Mouse (Mus musculus) C2C12 (cell line): ENCODE results near the gene 4930432M17Rik. TPM values are rescaled to one million over a fixed set of nuclear protein-coding genes. Genes with fewer than 3 reads are reported as not detected.

Experiments used
- H3K27me3 ChIP-seq: one replicate; pipeline ENCODE4 v1.6.1; 2011; ENCODE audit not compliant: control insufficient read depth, insufficient read depth, insufficient read length
- H3K36me3 ChIP-seq: one replicate; pipeline ENCODE4 v1.6.1; 2011; ENCODE audit not compliant: control insufficient read depth, insufficient read depth
- H3K4me3 ChIP-seq: one replicate; pipeline ENCODE4 v1.5.1; 2011; ENCODE audit warnings: mild to moderate bottlenecking, control low read depth; ENCODE audit not compliant: poor library complexity, insufficient read depth, severe bottlenecking
- H3K79me2 ChIP-seq: one replicate; pipeline ENCODE4 v1.6.1; 2011; ENCODE audit not compliant: control insufficient read depth, insufficient read depth
- H3K79me3 ChIP-seq: one replicate; pipeline ENCODE4 v1.6.1; 2011; ENCODE audit warnings: low read depth, control low read depth
- H3ac ChIP-seq: one replicate; pipeline ENCODE3; 2011; ENCODE audit warnings: low read depth; ENCODE audit not compliant: control insufficient read depth, insufficient read length
- CEBPB ChIP-seq: IDR thresholded peaks from one replicate; pipeline ENCODE4 v1.6.1; 2011; ENCODE audit warnings: low read depth, mild to moderate bottlenecking, control low read depth, moderate library complexity
- CTCF ChIP-seq: IDR thresholded peaks from one replicate; pipeline ENCODE4 v1.5.1; 2011; ENCODE audit not compliant: control insufficient read depth, insufficient read depth, insufficient read length
- FOSL1 ChIP-seq: IDR thresholded peaks from one replicate; pipeline ENCODE4 v1.8.0; 2011; ENCODE audit warnings: mild to moderate bottlenecking, low read length; ENCODE audit not compliant: poor library complexity, insufficient read depth, severe bottlenecking
- MAX ChIP-seq: IDR thresholded peaks from one replicate; pipeline ENCODE4 v1.6.1; 2011; ENCODE audit warnings: mild to moderate bottlenecking, control low read depth
- MYOD1 ChIP-seq: IDR thresholded peaks from one replicate; pipeline ENCODE4 v1.6.1; 2011; ENCODE audit warnings: low read depth; ENCODE audit not compliant: control insufficient read depth, insufficient read length
- MYOG ChIP-seq: IDR thresholded peaks from one replicate; pipeline ENCODE4 v1.6.1; 2011; ENCODE audit not compliant: control insufficient read depth, insufficient read length; ENCODE audit errors: extremely low read depth
- USF1 ChIP-seq: IDR thresholded peaks from one replicate; pipeline ENCODE4 v1.6.1; 2011; ENCODE audit warnings: low read depth, mild to moderate bottlenecking, control low read depth, moderate library complexity
- polyA plus RNA-seq: library from polyadenylated mRNA; unstranded; fragments of >200 nt; fragmentation: generic; extraction: Trizol; gene quantifications from one replicate; pipeline ENCODE4 v1.2.1, GENCODE M21; 2012; ENCODE audit warnings: missing spikeins

The 4930432M17Rik gene
- polyA plus RNA-seq, 1 experiment: not detected

DNA sequence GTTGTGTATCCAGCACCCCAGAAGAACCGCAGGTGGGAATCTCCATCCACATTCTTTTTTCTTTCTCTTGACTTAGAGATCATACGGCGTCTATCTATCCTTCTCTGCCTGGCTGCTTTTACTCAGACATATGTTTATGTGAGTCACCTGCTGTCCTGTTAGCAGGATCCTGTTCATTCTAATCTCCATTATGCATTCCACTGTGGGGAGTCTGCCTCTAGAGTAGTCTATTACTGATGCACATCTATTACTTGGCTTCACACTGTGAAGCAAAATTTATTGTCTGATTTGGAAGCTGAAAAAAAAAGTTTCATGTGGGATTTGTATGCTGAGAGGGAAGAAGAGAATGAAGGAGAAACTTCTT is 33.3 kb downstream of the 4930432M17Rik start:
- Histone ChIP-seq H3K36me3 (no peaks in the 10 kb centered on the region), H3K27me3 (no peaks in the 10 kb centered on the region), H3K79me3 (no peaks in the 10 kb centered on the region), H3ac (no peak overlapping the region), H3K79me2 (no peaks in the 10 kb centered on the region), H3K4me3 (no peak overlapping the region)
- TF ChIP-seq CEBPB: no peak
- TF ChIP-seq FOSL1: no peak
- TF ChIP-seq USF1: no peak
- no peak for TF ChIP-seq CTCF
- TF ChIP-seq MYOG: no peak
- no peak for TF ChIP-seq MYOD1
- TF ChIP-seq MAX: no peak

DNA sequence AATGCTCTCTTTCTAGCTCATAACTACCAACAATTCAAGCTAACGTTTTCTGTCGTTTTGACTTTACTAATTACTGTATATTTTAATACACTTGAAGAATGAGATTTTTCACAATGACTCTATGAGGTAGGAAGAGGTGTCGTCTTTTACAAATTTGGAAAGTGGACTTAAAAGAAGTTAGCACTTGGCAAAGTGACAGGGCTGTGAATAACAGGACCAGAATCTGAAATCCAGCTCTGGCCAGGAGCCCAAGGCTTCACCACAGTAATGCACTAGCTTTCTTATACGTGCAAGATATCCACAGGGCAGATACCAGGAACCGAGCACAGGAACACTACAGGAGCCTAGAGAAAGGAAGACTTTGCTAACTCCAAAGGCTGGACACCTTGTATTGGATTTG is 35.5 kb downstream of the 4930432M17Rik start:
- H3K79me2 ChIP-seq: no peaks in the 10 kb centered on the region
- TF ChIP-seq MYOD1 (no peak), MAX (no peak), FOSL1 (no peak), CTCF (no peak), USF1 (no peak), MYOG (no peak), CEBPB (no peak)
- H3K4me3 ChIP-seq: no peak overlapping the region
- no peak overlapping the region for H3ac ChIP-seq
- no peaks in the 10 kb centered on the region for H3K79me3 ChIP-seq
- H3K36me3 ChIP-seq: no peaks in the 10 kb centered on the region
- H3K27me3 ChIP-seq: no peaks in the 10 kb centered on the region

DNA sequence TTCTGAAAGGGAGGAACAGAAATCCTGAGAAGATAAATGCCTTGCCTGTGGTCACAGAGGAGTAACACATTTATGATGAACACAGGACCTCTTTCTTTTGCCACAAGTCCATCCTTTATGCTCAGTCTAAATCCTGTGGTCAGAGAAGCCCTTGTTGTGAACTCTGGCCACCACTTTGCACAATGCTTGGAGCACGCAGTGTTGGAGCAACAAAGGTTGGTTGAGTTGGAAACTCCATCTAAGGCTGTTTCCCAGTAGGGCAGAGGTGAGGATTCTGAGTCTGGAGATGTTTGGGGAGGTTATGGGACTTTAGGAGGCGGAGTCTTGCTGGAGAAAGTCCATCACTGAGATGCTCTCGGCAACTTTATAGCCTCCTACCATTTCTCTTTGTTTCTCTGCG is 36.5 kb downstream of the 4930432M17Rik start:
- Histone ChIP-seq H3ac (no peak overlapping the region), H3K79me2 (no peaks in the 10 kb centered on the region), H3K79me3 (no peaks in the 10 kb centered on the region), H3K36me3 (no peaks in the 10 kb centered on the region), H3K27me3 (no peaks in the 10 kb centered on the region), H3K4me3 (no peak overlapping the region)
- TF ChIP-seq FOSL1 (no peak), USF1 (no peak), MYOD1 (no peak), CTCF (no peak), CEBPB (no peak), MAX (no peak), MYOG (no peak)

DNA sequence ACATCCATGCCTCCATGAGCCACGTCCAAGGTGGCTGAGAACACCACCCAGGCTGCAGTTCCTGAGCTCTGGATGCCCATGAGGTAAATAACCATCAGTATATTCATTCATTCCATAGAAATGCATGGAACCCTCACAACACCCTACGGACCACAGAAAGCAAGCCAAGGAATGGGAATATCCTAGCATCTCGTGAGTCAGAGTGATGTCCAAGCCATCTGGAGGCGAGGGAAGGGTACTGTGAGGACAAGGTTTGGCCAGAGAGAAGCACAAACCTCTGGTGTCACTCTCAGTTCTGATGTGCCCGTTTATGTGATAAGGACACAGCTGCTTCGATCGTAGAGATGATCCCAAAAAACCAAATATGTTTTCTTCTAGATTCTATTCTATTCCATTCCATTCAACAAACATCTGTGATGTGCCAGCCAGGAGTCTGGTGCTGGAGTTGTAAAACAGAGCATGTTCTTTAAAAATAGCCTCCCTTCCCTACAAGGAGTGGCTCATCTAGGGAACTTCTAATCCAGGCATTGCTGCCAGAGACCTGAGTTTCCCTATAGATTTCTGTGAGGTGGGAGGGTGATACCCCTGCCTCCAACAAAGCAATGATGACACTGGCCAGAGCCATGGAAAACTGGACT is 40.5 kb downstream of the 4930432M17Rik start:
- H3ac ChIP-seq: no peak overlapping the region
- no peaks in the 10 kb centered on the region for H3K36me3 ChIP-seq
- no peaks in the 10 kb centered on the region for H3K79me3 ChIP-seq
- no peaks in the 10 kb centered on the region for H3K79me2 ChIP-seq
- H3K27me3 ChIP-seq: no peaks in the 10 kb centered on the region
- H3K4me3 ChIP-seq: no peak overlapping the region
- no peak for TF ChIP-seq CTCF
- no peak for TF ChIP-seq MYOD1
- TF ChIP-seq CEBPB: no peak
- no peak for TF ChIP-seq MYOG
- no peak for TF ChIP-seq USF1
- TF ChIP-seq MAX: no peak
- TF ChIP-seq FOSL1: no peak

DNA sequence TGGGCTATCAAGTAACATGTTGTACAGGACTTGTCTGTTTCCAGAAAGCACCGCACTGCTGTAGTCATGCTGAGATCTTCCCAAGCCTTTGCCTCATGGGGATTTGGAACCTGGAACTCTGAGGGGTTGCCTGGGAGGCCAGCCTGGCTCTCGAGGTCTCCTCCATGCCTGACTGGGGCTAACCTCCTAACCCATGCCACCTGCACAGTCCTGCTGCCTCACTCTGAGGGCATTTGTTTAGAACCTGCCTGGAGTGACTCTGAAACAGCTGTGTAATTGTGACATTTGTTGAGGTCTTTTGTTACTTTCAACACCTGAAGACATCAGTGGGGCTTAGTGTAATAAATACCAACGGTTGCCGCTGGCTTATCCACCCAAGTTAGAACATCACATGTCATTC is 41.7 kb downstream of the 4930432M17Rik start:
- H3K79me3 ChIP-seq: no peaks in the 10 kb centered on the region
- TF ChIP-seq MYOG: no peak
- TF ChIP-seq MYOD1: no peak
- no peak for TF ChIP-seq CTCF
- TF ChIP-seq FOSL1: no peak
- TF ChIP-seq CEBPB: no peak
- TF ChIP-seq MAX: no peak
- no peak for TF ChIP-seq USF1
- no peaks in the 10 kb centered on the region for H3K27me3 ChIP-seq
- no peak overlapping the region for H3K4me3 ChIP-seq
- peak overlapping the region; percentile 18 for H3ac ChIP-seq
- H3K36me3 ChIP-seq: no peaks in the 10 kb centered on the region
- no peaks in the 10 kb centered on the region for H3K79me2 ChIP-seq

DNA sequence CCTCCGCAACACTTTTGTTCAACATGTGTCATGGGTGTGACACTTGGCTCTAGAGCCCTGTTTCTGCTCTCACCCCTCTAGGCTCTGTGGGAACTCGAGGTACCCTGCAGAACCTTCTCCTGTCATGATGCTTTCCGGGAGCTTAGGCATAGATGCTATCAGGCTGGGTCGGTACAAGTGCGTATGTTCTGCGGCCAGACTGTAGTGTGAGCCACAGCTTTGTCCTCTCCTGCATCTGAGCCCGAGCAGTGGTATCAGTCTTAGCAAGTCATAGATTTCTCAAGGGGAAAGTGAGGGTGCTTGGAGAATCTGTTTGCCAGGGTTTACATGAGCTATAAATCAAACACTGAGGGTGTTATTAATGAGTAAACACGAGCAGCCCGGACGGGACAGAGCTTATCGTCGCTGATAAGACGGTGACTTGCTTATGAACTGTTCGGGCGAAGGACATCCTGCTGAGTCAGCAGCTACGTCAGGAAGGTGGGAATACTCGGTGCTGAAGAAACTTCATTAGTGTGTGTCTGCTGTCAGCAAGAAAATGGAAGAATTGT is 42.7 kb downstream of the 4930432M17Rik start:
- TF ChIP-seq MAX (no peak), MYOG (no peak), USF1 (no peak), MYOD1 (no peak), CTCF (no peak), CEBPB (no peak), FOSL1 (no peak)
- Histone ChIP-seq H3K36me3 (no peaks in the 10 kb centered on the region), H3K27me3 (no peaks in the 10 kb centered on the region), H3ac (no peak overlapping the region), H3K79me3 (no peaks in the 10 kb centered on the region), H3K79me2 (no peaks in the 10 kb centered on the region), H3K4me3 (no peak overlapping the region)
